In genomic region chr11:107339224-107339805, GRCm38 (mm10) we compare ENCODE assay signal across 9 mouse cellular contexts.
DNase-seq lines count a peak whose midpoint lies in the region; ATAC-seq and TF ChIP-seq lines count a peak whose summit lies in the region.
"Had no signal": no experiment of that assay in that cellular context is flagged by ENCODE, and none has a peak within 500 bp of the region (broad histone marks: within the 10 kb centered on the region; RNA-seq: fewer than 3 reads in every experiment).

No protein-coding gene starts in this region.

- no peak overlapping the region for H3K4me3 ChIP-seq in kidney, postnatal 0 days (replicated peaks; ENCODE audit: low read depth, low read length)
- no peak overlapping the region for H3K4me3 ChIP-seq in kidney, embryonic 14.5 days (ENCODE audit: low read length)
- H3K4me3 ChIP-seq in intestine, postnatal 0 days (ENCODE audit: low read depth, low read length): no peak overlapping the region
- H3K4me3 ChIP-seq: heart, embryonic 13.5 days had no signal

- H3K36me3 ChIP-seq in kidney, postnatal 0 days (ENCODE audit: insufficient read depth, low read length): no peaks in the 10 kb centered on the region
- H3K36me3 ChIP-seq in kidney, embryonic 14.5 days (ENCODE audit: control insufficient read depth, insufficient read depth, low read length): no peaks in the 10 kb centered on the region
- H3K36me3 ChIP-seq in intestine, postnatal 0 days (ENCODE audit: control insufficient read depth, insufficient read depth): no peaks in the 10 kb centered on the region
- H3K36me3 ChIP-seq: heart, embryonic 13.5 days had no signal

- H3K9me3 ChIP-seq in kidney, postnatal 0 days (replicated peaks; ENCODE audit: low read length): no peaks in the 10 kb centered on the region
- H3K9me3 ChIP-seq in kidney, embryonic 14.5 days (ENCODE audit: control insufficient read depth, low read length): no peaks in the 10 kb centered on the region
- H3K9me3 ChIP-seq in intestine, postnatal 0 days (ENCODE audit: control insufficient read depth): no peaks in the 10 kb centered on the region
- H3K9me3 ChIP-seq: heart, embryonic 13.5 days had no signal

- TF ChIP-seq CTCF in kidney, postnatal 0 days (IDR thresholded peaks at IDR 0.05; ENCODE audit: low read depth): no peak
- no peak for TF ChIP-seq CTCF in intestine, postnatal 0 days (IDR thresholded peaks at IDR 0.05; ENCODE audit: low read depth)

- no peak overlapping the region for H3K4me2 ChIP-seq in kidney, postnatal 0 days (ENCODE audit: low read length)
- no peak overlapping the region for H3K4me2 ChIP-seq in kidney, embryonic 14.5 days (replicated peaks; ENCODE audit: low read depth, low read length)
- no peak overlapping the region for H3K4me2 ChIP-seq in intestine, postnatal 0 days (replicated peaks; ENCODE audit: low read depth)
- H3K4me2 ChIP-seq: heart, embryonic 13.5 days had no signal

- no peak for ATAC-seq in kidney, postnatal 0 days (replicated peaks; ENCODE audit: low FRiP score, low read depth)
- ATAC-seq in kidney, embryonic 14.5 days (ENCODE audit: low FRiP score, low TSS enrichment): no peak
- peak; percentile 59 for ATAC-seq in megakaryocyte progenitor cell, adult 5-6 weeks (replicated peaks; ENCODE audit: poor library complexity)
- ATAC-seq in intestine, postnatal 0 days: no peak

- H3K9ac ChIP-seq in kidney, postnatal 0 days (ENCODE audit: low read depth, low read length): no peak overlapping the region
- no peak overlapping the region for H3K9ac ChIP-seq in kidney, embryonic 14.5 days (ENCODE audit: low read depth, low read length)
- H3K9ac ChIP-seq in intestine, postnatal 0 days (ENCODE audit: low read depth, low read length): no peak overlapping the region
- H3K9ac ChIP-seq: heart, embryonic 13.5 days had no signal

- H3K4me1 ChIP-seq in kidney, postnatal 0 days (replicated peaks; ENCODE audit: insufficient read depth, low read length): peaks cover 41% of the 10 kb centered on the region
- peaks cover 33% of the 10 kb centered on the region for H3K4me1 ChIP-seq in kidney, embryonic 14.5 days (ENCODE audit: control insufficient read depth, insufficient read depth, low read length)
- 0 out of 2 replicates have a peak, but pooled peaks cover 2% of the 10 kb centered on the region for H3K4me1 ChIP-seq in intestine, postnatal 0 days (replicated peaks; ENCODE audit: control insufficient read depth, insufficient read depth, low read length)

- H3K27ac ChIP-seq in kidney, postnatal 0 days: 0 out of 2 replicates have a peak overlapping the region, but pooled peaks have one; percentile 13
- H3K27ac ChIP-seq in kidney, embryonic 14.5 days (ENCODE audit: low read depth, low read length): no peak overlapping the region
- no peak overlapping the region for H3K27ac ChIP-seq in intestine, postnatal 0 days (ENCODE audit: low read depth, low read length)
- H3K27ac ChIP-seq: heart, embryonic 13.5 days had no signal

- WGBS in kidney, postnatal 0 days: 80% methylated on average over 7 of the region's 7 CpGs
- 86% methylated on average over 7 of the region's 7 CpGs for WGBS in kidney, embryonic 14.5 days
- 68% methylated on average over 7 of the region's 7 CpGs for WGBS in intestine, postnatal 0 days

- no peaks in the 10 kb centered on the region for H3K27me3 ChIP-seq in kidney, postnatal 0 days (ENCODE audit: insufficient read depth, low read length)
- no peaks in the 10 kb centered on the region for H3K27me3 ChIP-seq in kidney, embryonic 14.5 days (ENCODE audit: control insufficient read depth, insufficient read depth, low read length)
- H3K27me3 ChIP-seq in intestine, postnatal 0 days (replicated peaks; ENCODE audit: control insufficient read depth, insufficient read depth, low read length): no peaks in the 10 kb centered on the region
- H3K27me3 ChIP-seq: heart, embryonic 13.5 days had no signal

- peak; percentile 24 for DNase-seq in kidney, postnatal 0 days (ENCODE audit: low spot score)
- peak; percentile 60 for DNase-seq in adrenal gland, postnatal 14 days
- peak; percentile 53 for DNase-seq in embryo, embryonic 11 days
- DNase-seq in adipocyte (ENCODE audit: low spot score): no peak
- no peak for DNase-seq in testis, postnatal 10 days (ENCODE audit: low spot score)

Comparison
In these comparisons a context has a peak if more than half of its experiments do, and no peak if none do; other contexts are left out.
1. DNase-seq: peak in kidney, postnatal 0 days (single experiment), adrenal gland, postnatal 14 days (single experiment) and embryo, embryonic 11 days (single experiment); none in adipocyte (single experiment) and testis, postnatal 10 days (single experiment).